Mouse (Mus musculus) olfactory bulb, adult 2 months (tissue): ENCODE results near the gene Plk5.
A peak's percentile ranks its signal among the peaks of the same experiment; 100 is the strongest.

ENCODE experiments used
- CTCF ChIP-seq: fragments of 200-500 bp; IDR thresholded peaks from 2 replicates; pipeline ENCODE4 v1.5.1; 2012; ENCODE audit warnings: low read depth, mild to moderate bottlenecking, low read length, moderate library complexity; ENCODE audit not compliant: insufficient read depth
- POLR2A ChIP-seq: fragments of 200-500 bp; IDR thresholded peaks from 2 replicates; pipeline ENCODE4 v1.6.1; 2012; ENCODE audit warnings: mild to moderate bottlenecking, low read depth, low read length, moderate library complexity; ENCODE audit not compliant: insufficient read depth

DNA sequence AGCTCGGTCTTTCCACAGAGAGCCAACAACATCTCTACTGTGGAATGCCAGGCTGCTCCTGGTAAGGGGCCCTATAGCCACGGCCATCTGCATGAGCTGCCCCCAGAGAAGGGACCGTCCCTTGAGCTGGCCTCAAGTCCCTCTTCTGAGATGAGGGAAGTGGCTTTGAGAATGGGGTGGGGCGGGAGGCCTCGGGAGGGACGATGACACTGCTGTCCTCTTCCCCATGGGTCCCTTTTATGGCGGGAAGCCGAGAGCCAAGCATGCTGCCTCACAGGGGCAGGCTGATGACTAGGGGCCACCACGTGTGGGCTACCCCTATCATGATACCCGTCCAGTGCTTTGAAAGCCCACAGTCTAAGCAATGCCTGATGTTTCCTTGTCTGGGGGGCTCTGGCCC, 39.2 kb upstream of the Plk5 start:
- TF ChIP-seq POLR2A: 0 out of 2 replicates have a peak, but pooled peaks have one; percentile 8
- TF ChIP-seq CTCF: no peak
